Mouse (Mus musculus) thymus, adult 18-20 months (tissue): ENCODE data around the gene Kdelr3.

Experiments used
- DNase-seq, 2 experiments: peaks; one replicate each; pipeline ENCODE4 v3.0.0; 2022; ENCODE audit warnings: mixed read lengths in 2 of 2

Kdelr3 gene

DNA sequence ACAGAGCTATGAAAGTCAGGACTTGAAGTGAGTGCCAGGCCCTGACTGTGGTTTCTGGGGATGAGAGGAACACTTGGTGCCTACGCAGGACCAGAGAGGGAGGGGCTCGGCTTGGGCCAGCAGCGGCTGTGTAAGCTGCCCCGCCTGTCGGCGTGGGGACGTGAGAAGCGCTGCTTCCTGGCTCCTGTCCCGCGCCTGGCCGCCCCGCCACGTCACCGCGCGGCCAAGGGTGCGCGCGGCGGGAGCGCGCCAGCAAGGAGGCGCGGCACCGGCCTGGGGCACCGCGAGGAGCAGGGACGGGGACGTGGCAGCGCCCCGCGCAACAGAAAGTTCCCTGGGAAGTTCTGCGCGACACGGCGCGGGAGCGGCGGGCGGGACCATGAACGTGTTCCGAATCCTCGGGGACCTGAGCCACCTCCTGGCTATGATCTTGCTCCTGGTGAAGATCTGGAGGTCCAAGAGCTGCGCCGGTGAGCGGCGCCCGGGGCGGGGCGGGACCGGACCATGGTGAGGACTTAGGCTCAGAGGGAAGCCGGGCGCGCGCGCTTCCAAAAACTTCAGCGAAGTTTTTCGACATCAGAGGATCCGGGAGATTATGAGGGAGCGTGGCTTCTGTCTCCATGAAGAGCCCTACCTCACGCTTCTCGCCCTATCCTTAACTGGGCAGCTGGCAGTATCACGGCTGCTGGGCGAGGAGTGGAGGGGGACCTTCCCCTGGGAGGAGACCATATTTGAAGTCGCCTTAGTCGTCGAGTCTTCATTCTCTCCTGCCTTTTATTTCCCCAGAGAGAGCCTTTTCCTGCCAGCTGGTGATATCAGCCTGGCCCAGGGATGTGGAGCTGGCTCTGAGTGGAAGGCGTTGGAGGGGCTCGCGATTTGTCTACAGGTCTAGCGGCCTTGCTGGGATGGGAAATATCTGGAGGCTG, at the start of gene Kdelr3:
Kdelr3 (plus strand) TSS at position 241 of the 926 bp plus-strand sequence.
- no peak for DNase-seq

DNA sequence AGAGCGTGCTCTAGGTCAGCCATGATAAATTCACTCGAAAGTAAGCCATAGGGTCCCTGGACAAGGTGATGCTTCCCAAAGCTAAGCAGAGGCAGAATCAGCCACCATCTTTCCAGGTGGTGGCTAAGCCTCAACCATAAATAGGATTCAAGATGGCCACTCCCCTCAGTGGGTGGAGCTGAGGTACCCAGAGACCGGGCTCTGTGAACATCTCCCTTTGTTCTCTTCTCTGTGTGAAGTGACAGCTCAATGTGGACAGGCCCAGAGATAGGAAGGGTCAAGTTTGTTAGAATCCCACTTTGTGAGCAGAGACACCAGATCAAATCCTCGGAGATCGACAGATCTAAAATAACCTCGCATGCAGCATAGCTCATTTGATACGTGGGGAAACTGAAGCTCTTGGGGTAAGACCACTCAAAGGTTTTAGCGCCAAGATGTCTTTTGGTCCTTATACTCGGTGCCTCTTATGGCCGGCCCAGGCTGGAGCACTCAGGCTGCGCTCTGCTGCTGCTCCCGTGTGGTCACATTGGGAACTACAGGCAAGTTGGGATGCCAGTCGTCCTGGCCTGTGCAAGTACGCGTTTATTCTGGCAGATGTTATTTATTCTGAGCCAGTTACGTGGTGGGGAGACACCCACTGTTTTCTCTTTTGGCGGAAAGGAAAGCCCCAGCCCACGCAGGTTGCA, 49.5 kb upstream of the Kdelr3 start:
- peak; percentile 61 for DNase-seq

DNA sequence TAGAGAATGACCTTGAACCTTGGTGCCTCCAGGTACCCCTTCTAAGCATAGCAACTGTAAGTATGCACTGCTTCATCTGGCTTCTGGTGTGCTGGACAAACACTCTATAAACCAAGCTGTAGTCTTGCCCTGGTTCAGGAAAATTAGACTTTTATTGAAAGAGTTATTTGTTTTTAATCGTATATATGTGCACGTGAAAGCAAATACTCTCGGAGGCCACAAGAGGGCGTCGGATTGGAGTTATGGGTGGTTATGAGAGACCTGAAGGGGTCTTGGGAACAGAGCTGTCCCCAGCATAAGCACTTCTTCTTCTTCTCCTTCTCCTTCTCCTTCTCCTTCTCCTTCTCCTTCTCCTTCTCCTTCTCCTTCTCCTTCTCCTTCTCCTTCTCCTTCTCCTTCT, 46.6 kb upstream of the Kdelr3 start:
- DNase-seq, result no peak

DNA sequence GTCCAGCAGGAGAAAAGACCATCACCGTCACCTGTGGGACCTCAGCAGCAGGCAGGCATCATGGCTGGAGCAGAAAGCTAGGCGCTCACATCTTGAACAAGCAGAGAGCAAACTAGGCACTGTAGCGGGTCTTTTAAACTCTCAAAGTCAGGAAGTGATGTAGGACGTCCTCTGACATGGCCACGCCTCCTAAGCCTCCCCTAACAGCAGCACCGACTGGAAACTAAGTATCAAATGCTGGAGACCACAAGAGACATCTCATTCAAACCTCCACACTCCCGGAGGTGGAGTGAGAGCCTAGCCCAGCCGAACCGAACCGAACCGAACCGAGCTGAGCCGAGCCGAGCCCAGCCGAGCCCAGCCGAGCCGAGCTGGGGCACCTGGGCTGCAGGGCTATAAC, 45.6 kb upstream of the Kdelr3 start:
- DNase-seq, result no peak

DNA sequence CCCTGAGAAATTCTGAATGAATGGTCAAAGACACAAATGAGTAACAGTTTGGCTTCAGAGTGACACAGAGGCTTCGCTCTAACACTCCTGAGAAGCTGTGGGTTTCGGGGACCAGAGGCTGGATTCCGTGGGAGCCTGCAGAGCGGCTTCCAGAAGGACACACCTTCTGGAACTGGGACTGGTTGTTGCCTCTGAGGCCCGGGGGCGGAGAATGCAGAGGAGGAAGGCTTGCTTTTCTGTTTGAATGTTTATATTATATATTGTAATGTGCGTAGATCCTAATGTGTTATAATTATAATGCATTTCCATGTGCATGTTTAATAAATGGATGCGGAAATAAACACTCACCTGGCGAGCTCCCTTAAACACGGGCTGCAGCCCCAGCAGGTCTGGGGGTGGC, 45.1 kb upstream of the Kdelr3 start:
- no peak for DNase-seq

DNA sequence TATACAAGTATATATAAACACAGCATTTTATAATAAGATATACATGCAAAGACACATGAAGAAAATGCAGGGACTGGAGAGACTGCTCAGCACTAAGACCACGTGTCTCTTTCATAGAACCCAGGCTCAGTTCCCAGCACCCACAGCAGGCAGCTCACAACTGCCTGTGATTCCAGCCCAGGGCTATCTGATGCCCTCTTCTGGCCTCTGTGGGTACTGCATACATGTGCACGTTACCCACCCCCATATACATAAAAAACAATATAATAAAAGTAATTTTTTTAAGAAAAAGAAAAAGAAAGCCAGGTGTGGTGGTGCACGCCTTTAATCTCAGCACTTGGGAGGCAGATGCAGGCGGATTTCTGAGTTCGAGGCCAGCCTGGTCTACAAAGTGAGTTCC, 43.2 kb upstream of the Kdelr3 start:
- no peak for DNase-seq

DNA sequence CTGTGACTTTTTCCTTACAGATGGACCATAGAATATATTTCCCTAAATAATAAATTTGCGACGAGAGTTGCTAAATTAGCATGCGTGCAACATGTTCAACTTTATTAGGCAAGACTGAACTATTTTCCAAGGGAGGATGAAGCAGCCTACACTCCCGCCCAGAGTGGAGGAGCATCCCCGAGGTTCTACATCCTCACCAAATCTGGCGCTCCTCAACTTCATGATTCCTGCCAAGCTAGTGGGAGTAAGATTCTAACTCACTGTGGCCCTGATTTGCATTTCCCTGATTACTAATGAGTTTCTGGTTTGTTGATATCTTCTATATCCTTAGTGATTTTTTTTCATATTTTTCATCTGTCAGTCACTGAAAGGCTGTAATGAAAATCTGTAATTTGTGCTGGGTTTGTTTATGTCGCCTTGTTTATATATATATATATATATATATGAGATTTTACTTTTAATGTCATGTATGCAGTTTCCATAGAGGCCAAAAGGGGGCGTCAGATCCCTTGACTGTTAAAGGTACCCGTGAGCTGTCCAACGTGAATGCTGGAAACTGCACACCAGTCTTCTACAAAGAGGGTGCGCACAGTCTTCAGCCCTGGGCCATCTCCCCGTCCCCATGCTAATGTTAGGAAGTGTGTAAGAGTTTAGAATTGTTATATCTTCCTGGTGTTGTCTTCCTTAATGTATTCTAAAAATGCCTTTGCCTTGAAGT, 42.4 kb upstream of the Kdelr3 start:
- DNase-seq, result no peak

DNA sequence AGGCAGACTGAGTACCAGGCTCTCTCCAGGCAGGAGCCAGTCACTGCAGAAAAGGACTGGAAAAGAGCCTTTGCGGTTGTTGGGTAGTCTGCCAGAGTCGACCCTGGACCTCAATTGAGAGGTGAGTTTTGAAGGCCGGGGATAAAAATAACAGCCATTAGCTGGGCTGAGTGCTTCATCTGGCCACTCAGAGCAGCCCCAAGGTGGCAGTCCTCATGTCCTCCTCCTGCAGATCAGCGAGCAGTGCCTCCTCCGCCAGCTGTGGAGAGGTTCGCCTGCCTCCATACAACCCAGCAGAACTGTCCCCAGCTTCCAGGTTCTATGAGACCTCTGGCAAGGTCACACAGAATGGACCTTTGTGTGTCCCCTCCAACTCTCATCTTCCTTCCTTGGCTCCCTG, 39.0 kb upstream of the Kdelr3 start:
- no peak for DNase-seq

DNA sequence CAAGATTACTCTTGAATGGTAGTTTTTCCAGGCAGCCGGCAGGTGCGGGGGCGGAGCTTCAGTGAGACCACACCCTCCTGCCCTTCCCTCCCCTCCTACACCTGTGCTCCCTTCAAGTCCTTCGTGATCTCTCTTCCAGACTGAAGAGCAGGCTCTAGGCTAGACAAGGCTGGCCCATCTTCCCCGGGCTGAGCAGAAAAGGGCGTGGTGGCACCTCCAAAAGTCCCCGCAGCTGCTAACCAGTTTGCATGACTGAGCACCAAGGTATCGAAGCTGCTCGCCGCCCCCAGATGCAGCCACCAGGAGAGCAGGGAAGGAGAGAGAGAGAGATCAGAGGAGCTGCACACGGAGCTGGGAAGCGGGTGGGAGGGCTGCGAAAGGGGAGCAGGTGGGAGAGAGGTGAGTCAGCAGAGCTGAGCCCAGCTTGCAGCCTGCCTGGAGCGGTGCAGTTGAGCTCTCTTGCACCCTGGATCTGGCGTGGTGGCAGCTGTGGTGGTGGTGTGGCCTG, 35.0 kb upstream of the Kdelr3 start:
- no peak for DNase-seq

DNA sequence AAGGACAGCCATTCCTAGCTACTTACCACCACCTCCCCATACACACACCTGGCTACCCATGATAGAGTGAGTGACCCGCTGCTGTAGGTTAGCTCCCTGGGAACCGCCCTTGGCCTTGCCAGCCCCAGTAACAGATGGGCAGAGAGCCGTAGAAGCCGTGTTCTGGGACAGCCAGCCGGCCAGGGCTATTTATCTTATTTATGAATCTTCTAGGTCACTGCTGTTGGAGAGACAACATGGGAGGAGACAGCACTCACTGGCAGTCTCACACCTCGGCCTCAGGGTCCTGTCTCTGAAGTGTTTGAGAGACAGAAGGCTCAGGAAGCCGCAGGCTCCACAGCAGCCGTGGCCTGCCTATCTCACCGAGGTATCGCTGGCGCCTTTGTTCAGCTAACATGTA, 26.7 kb upstream of the Kdelr3 start:
- DNase-seq, result no peak

DNA sequence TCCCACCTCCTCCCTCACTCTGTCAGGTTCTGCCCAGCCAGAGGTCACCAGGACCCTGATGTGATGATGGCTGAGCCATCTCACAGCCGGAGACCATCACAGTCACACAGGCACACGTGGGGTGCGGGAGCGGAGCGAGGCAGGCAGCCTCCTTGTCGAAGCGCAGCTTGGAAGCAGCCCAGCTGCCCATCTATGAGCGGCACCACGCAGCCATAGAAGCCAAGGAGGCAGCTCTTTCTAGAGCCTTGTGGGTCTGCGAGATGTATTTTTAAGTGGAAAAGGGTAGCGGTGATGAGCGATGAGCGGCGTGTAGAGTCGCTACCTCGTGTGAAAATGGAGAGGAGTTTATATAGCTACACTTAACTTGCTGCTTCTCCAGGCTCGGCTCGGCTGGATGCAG, 22.7 kb upstream of the Kdelr3 start:
- no peak for DNase-seq

DNA sequence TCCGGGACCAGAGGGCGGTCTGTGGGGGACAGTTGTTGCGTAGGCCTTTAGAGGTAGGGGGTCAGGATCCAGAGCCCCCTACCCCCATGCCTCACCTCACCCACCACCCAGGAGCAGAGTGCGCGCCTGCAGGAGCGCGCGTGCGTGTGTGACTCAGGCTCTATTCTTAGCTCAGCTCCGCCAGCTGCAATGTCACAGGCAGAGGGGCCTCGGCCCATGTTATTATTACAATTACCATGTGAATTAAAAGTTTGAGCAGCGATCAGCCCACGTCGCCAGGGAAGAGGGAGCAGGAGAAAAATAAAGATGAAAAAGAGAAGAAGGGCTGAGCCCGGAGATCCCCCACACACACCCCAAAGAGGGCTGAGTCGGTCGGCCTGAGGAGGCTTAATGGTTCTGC, 16.1 kb upstream of the Kdelr3 start:
- DNase-seq, result no peak

DNA sequence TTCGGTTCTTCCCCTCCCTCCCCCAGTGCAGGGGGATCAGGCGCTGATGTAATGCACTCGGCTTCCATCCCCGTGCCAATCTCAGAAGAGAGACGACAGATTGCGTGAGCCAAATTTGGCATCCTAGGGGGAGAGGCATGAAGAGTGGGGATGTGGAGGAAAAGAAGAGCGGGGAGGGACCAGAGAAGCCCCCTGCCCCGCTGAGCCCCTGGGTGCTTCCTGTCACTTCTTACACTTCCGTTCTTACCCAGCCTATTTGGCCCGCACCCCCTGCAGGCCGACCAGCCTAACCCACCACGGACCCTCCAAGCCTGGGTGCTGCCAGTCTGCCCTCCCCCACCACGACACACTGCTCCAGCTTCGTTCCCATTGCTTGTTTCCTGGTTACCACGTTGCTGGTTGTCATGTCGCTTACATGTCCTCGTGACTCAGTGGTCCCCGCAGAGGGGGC, 13.3 kb upstream of the Kdelr3 start:
- DNase-seq, result no peak

DNA sequence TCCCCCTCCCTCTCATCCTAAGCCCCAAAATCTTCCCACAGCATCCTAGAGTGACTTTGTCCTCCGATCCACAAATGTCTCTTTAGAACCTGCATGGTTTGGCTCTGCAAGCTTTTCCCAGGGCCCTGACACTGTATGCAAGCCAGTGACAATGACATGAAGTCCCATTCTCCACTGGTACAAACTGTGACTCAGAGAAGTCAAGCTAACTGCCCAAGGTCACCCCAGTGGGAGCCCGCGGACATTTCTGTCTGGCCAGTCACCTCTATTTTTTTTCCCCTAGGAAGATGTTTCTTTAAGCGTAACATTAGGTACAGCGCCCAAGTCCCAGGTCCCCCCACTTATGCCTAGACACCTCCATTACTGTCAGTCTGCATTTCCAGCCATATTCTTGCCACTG, 12.8 kb upstream of the Kdelr3 start:
- DNase-seq, result no peak

DNA sequence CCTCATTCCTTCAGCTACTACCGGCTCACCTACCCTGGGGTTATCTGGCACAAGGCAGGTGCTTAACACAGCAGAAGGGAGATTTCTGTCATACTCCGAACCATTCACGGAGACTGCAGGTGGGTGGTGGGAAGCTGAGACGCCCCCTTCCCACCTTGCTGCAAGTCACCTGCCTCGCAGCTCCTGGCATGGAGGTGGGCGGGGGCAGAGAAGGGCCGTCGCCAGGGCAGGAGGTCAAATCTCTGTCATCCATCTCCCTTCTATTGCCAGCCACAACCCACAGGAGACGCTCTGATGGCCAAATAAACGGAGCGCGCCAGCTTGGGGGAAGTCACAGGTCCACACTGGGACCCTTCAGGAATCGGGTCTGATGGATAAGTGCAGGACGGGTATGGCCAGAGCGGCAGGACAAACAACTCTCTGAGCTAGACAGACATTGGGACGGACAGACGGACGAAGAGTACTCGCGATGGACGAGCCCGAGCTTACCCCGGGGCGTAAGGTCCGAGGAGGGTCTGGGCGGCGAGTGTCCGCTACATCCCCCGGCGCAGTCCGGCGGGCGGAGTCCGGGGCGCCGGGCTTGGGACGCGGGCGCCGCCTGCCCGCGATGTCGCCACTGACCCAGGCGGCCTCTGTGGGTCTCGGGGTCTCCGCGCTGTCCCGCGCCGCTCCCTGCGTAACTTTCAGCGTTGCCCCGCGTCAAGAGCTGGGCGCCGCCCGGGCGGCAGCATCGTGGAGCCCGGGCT, 11.3 kb upstream of the Kdelr3 start, which contains the start of gene Kcnj4:
Kcnj4 (minus strand) TSS at position 535 of the 746 bp plus-strand sequence.
- no peak for DNase-seq

DNA sequence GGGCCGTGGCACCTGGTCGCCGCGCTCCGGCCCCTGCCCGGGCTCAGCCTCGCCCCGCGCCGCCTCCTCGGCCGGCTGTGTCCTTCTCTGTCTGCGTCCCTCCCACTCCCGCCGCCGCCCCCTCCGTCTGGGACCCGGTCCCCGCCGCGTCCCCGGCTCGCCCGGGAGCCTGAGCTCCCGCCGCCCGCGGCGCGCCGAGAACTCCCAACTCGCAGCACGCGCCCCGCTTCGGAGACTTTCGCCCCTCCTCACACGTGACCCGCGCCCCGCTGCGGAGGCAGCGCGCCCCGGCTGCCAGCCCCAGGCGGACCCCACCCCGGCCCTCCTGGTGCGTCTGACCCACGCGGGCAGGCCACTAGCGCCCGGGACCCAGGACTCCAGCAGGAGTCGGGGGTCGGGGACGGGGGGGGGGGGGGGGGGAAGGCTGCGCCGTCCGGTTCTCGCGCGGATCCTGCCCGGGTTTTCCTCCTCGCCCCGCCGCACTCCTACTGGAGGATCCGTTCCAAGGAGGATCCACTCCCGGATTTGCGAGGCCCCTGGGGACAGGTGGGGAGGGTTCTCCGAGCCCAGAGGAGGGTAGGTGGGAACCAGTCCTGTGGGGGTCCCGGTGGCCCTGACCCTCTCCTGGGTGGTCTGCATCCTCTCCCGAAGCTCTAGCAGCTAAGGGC, 10.5 kb upstream of the Kdelr3 start:
- DNase-seq, result peak in 1 of 2 experiments; percentile 22

DNA sequence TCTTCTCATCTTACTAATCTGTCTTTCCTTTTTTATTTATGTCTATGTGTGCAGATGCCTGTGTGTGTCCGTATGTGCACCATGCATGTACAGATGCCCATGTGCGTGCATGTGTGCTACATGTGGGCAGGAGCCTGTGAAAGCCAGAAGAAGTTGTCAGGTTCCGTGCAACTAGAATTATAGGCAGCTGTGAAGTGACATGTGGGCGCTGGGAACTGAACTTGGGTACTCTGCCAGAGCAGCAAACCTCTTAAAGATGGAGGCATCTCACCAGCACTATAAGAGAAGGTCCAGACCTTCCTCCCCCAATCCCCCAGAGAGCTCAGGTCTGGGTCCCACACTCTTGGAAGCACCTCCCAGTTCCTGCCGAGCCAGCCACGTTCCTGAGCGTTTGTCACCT, 9.8 kb upstream of the Kdelr3 start:
- no peak for DNase-seq

DNA sequence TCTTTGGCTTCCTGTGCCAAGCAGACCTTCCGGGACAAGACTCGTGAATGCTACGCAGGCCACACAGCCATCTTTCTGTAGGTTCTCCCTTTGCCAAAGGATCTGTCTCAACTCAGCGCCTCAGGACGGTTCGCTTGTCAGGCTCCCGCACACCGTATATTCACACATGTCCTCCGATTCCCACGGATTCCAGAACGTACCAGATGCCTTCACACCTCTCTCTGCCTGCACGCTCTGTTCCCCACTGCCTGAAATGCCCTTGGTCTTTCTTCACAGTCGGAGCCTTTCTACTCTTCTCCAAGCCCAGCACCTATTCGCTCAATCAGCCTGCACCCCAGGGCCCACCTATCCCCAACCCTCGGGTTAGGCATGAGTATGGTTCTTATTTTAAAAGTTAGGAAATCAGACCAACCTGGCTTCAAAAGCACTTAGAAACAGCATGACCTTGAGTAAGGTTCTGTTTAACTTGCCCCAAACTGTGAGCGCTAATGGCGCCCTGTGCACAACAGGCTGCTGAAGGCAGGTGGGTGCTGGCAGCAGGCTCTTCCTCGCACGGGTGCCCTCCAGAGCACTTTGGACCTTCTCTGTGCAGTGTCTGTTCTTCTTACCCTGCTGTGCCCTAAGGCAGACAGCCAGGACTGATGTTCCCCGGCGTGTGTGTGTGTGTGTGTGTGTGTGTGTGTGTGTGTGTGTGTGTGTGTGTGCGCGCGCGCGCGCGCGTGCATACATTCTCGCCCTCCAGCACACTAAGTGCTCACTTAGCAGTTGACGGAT, 9.0 kb upstream of the Kdelr3 start:
- DNase-seq, result no peak

DNA sequence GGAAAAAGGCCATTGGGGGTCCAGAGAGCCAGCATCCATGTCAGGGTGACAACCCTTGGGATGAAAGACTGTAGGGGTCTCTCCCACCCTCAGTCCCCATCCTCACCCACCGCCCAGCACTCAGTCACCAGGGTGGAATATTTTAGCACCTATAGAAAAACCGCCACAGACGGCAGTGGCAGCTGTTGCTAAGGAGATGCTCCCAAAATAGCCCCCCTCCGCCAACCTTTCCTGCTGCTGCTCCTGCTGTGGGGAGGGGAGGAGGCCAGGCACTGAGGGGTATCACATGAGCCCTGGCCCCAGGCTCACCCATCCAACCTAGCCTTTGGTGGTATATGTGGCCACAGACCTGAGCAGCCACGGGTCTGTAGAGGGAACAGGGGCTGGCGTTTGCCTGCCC, 6.2 kb upstream of the Kdelr3 start:
- no peak for DNase-seq

DNA sequence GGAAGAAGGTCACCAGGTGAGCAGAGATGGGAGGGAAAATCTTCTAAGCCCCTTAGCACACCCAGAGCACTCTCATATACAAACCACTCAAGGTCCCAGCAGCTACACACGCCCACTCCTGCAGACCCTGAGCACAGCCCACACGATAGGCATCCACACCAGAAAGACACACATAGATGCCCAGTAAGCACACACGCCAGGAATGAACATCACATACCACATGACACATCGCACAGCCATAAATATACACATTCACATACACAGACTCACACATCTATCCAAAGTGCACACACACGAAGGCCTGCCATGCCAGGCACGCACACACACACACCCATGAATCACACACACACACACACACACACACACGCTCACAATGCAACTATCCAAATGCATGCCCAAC, 5.8 kb upstream of the Kdelr3 start:
- no peak for DNase-seq
